Mouse (Mus musculus) liver, postnatal 0 days (tissue): ENCODE data around the gene Fam189a1.

Source experiments
- CTCF ChIP-seq: sonication (generic); IDR thresholded peaks from 2 replicates; pipeline ENCODE4 v1.5.1; 2016; ENCODE audit warnings: antibody characterized with exemption, low read depth
- EP300 ChIP-seq: IDR thresholded peaks from 2 replicates; pipeline ENCODE4 v1.6.1; 2016; ENCODE audit warnings: antibody characterized with exemption, low read depth, mild to moderate bottlenecking

GRCm38 (mm10) chr7:65011133-65011532 lies 145.2 kb downstream of the Fam189a1 start:
- no peak for TF ChIP-seq CTCF
- no peak for TF ChIP-seq EP300
